Mouse (Mus musculus) stomach, postnatal 0 days (tissue): ENCODE data around the gene Olfr1126. TPM values are rescaled to one million over a fixed set of nuclear protein-coding genes. Genes with fewer than 3 reads are reported as not detected.

Experiments
- ATAC-seq: fragments of 200-750 bp; cut with Nextera tagmentation; 2 replicates; pipeline ENCODE4 v1.8.0; 2017; ENCODE audit not compliant: low FRiP score, low TSS enrichment
- DNase-seq: peaks from one replicate; pipeline ENCODE4 v3.0.0-alpha.2; 2016; ENCODE audit warnings: low spot score
- H3K27ac ChIP-seq: fragments of 300-500 bp; sonication (generic); replicated peaks from 2 replicates; pipeline ENCODE4 v1.5.1; 2014; ENCODE audit warnings: mild to moderate bottlenecking, control low read depth
- H3K27me3 ChIP-seq: fragments of 300-500 bp; sonication (generic); 2 replicates; pipeline ENCODE4 v1.6.1; 2014; ENCODE audit warnings: low read length; ENCODE audit not compliant: control insufficient read depth, insufficient read depth
- H3K36me3 ChIP-seq: fragments of 300-500 bp; sonication (generic); 2 replicates; pipeline ENCODE4 v1.6.1; 2014; ENCODE audit warnings: low read length, mixed read lengths; ENCODE audit not compliant: control insufficient read depth, insufficient read depth
- H3K4me1 ChIP-seq: fragments of 300-500 bp; sonication (generic); replicated peaks from 2 replicates; pipeline ENCODE4 v1.6.1; 2014; ENCODE audit warnings: antibody characterized with exemption; ENCODE audit not compliant: control insufficient read depth, insufficient read depth
- H3K4me2 ChIP-seq: fragments of 300-500 bp; sonication (generic); replicated peaks from 2 replicates; pipeline ENCODE4 v1.6.1; 2014; ENCODE audit warnings: low read depth, mild to moderate bottlenecking, control low read depth, moderate library complexity
- H3K4me3 ChIP-seq: fragments of 300-500 bp; sonication (generic); 2 replicates; pipeline ENCODE4 v1.5.1; 2014; ENCODE audit warnings: low read depth, low read length, control low read depth
- H3K9ac ChIP-seq: fragments of 300-500 bp; sonication (generic); 2 replicates; pipeline ENCODE4 v1.6.1; 2014; ENCODE audit warnings: mild to moderate bottlenecking, low read length, control low read depth, mixed read lengths
- H3K9me3 ChIP-seq: fragments of 300-500 bp; sonication (generic); 2 replicates; pipeline ENCODE4 v1.6.1; 2016; ENCODE audit warnings: low read length; ENCODE audit not compliant: control insufficient read depth
- CTCF ChIP-seq: IDR thresholded peaks from 2 replicates; pipeline ENCODE4 v1.5.1; 2016; ENCODE audit warnings: antibody characterized with exemption, low read depth, mild to moderate bottlenecking, moderate library complexity
- EP300 ChIP-seq: optimal IDR thresholded peaks from 2 replicates; pipeline ENCODE3; 2016; ENCODE audit warnings: antibody characterized with exemption
- WGBS: fragments of 180-500 bp; shearing (Covaris S2); extraction: QIAGEN DNeasy Blood & Tissue Kit; methylation state at CpG from one replicate; pipeline ENCODE4 v1.1.7; 2014; 5-methylcytosine and 5-hydroxymethylcytosine counted together
- polyA plus RNA-seq: library from polyadenylated mRNA; unstranded; fragments of >200 nt; fragmentation: Nextera tagmentation; extraction: Ambion mirVana; gene quantifications from 2 replicates; pipeline ENCODE4 v1.2.1, GENCODE M21; 2015

The Olfr1126 gene
- polyA plus RNA-seq = not detected in 2 replicates

DNA sequence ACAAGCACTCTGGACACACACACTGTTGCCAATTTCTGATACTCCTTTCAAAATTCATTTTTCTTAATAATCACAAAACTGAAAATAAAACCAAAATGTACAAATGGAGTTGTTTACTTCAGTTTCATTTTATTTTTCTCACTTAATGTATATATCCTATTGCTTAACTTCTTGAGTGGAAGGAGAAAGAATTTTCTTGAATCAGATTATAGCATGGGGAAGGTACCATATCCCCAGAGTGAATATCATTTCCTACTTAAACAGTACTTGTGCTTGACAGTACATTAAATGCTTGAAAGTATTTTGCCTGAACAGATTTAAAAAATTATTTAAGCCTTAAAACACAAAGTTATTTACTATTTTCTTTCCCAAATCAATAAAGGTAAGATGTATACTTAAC is at the start of gene Olfr1126:
Gene Olfr1126 (plus strand): TSS at position 301 of the 400 bp plus-strand sequence.
- ATAC-seq = no peak

DNA sequence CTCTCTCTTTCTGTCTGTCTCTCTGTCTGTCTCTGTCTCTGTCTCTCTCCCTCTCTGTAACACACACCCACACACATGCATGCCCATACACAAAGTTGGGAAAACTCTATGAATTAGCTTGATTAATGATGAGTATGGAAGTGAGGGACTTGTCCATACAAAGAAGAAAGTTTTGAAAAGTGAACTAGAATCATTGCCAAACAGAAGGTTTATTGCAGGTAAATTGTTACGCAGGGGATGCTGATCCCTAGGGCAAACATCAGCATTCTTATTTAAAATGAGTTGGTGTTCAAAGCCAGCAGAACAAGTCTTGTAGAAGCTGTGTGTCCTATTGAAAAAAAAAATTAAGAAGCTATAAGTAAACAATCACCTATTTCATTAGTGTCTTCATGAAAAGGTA is 37.4 kb upstream of the Olfr1126 start, which contains the start of gene Olfr1123:
Gene Olfr1123 (plus strand): TSS at position 301 of the 400 bp plus-strand sequence.
- 48% methylated on average over 1 of the region's 1 CpGs for WGBS
- Histone ChIP-seq H3K4me3 (no peak within 1 kb of the TSS), H3K4me1 (no peaks in the 10 kb centered on the region), H3K27ac (no peak within 1 kb of the TSS), H3K9me3 (no peaks in the 10 kb centered on the region), H3K36me3 (no peaks in the 10 kb centered on the region), H3K9ac (no peak within 1 kb of the TSS), H3K27me3 (no peaks in the 10 kb centered on the region), H3K4me2 (no peak within 1 kb of the TSS)
- no peak for ATAC-seq
- DNase-seq = no peak
- TF ChIP-seq EP300 = no peak
- TF ChIP-seq CTCF = no peak

More for the DNA sequence above, at the start of gene Olfr1126:
- Histone ChIP-seq H3K9me3 (no peaks in the 10 kb centered on the region), H3K4me3 (no peak within 1 kb of the TSS), H3K36me3 (no peaks in the 10 kb centered on the region), H3K27me3 (no peaks in the 10 kb centered on the region), H3K4me1 (no peaks in the 10 kb centered on the region), H3K27ac (no peak within 1 kb of the TSS), H3K9ac (no peak within 1 kb of the TSS), H3K4me2 (no peak within 1 kb of the TSS)
- no peak for TF ChIP-seq EP300
- no peak for TF ChIP-seq CTCF
- DNase-seq = no peak

- WGBS = 92% methylated on average over 1 of the region's 1 CpGs
- H3K4me3 ChIP-seq = no peak within 1 kb of the TSS
Measured at GRCm38 (mm10) chr2:87429975-87430374, 23.8 kb upstream of the Olfr1126 start, which contains the start of gene Olfr1124. TSS of gene Olfr1124 (plus strand) at chr2:87430275.

DNA sequence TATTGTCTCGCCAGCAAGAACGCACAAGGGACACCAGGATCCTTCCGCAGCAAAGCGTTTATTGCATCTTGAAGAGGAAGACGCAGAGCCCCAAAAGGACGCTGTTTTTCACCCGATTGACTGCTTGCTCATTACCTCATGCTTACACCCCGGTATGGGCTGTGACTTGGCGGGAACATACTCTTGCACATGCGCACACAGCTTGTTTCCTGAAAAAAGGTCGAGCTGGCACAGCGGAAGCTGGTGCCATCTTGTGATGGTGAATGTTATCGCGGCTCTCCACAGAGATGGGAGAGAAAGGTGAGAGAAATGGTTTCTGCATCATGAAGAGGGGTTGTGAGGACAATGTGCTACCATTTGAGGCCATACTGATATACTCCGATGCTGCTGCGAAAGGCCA is 16.0 kb upstream of the Olfr1126 start:
- Histone ChIP-seq H3K4me3 (no peak overlapping the region), H3K4me2 (no peak overlapping the region), H3K9ac (no peak overlapping the region), H3K27me3 (no peaks in the 10 kb centered on the region), H3K9me3 (no peaks in the 10 kb centered on the region), H3K36me3 (no peaks in the 10 kb centered on the region), H3K27ac (no peak overlapping the region), H3K4me1 (no peaks in the 10 kb centered on the region)
- DNase-seq (no peak), ATAC-seq (no peak)
- WGBS = 88% methylated on average over 16 of the region's 16 CpGs
- TF ChIP-seq CTCF (no peak), EP300 (no peak)

More at GRCm38 (mm10) chr2:87429975-87430374, 23.8 kb upstream of the Olfr1126 start, which contains the start of gene Olfr1124:
- Histone ChIP-seq H3K9ac (no peak within 1 kb of the TSS), H3K27me3 (no peaks in the 10 kb centered on the region), H3K9me3 (no peaks in the 10 kb centered on the region), H3K36me3 (no peaks in the 10 kb centered on the region), H3K27ac (no peak within 1 kb of the TSS), H3K4me1 (no peaks in the 10 kb centered on the region), H3K4me2 (no peak within 1 kb of the TSS)
- DNase-seq (no peak), ATAC-seq (no peak)
- no peak for TF ChIP-seq CTCF
- no peak for TF ChIP-seq EP300

DNA sequence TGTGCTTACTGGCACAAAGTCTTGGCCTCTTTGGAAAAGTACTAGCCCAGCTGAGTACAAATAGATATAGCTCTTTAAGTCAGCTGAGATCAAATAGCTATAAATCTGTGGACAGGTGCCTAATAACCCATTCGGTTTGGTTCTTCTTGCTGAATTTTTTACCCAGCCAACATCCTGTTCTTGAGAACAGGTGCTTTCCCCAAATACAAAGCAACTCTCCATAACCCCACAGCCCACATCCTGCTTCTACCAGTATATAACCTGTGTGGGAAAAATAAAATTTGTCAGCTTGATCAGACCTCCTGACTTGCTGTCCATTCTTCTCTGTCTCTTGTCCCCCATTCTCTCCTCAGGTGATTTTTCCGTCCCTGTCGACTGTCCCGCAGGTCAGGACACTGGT is 8.0 kb downstream of the Olfr1126 start:
- Histone ChIP-seq H3K27ac (no peak overlapping the region), H3K36me3 (no peaks in the 10 kb centered on the region), H3K4me2 (no peak overlapping the region), H3K9ac (no peak overlapping the region), H3K27me3 (no peaks in the 10 kb centered on the region), H3K9me3 (no peaks in the 10 kb centered on the region), H3K4me3 (no peak overlapping the region), H3K4me1 (no peaks in the 10 kb centered on the region)
- WGBS = 89% methylated on average over 4 of the region's 4 CpGs
- TF ChIP-seq EP300 (no peak), CTCF (no peak)
- DNase-seq (no peak), ATAC-seq (no peak)

- H3K27ac ChIP-seq = no peak overlapping the region
- no peak overlapping the region for H3K4me2 ChIP-seq
- no peak overlapping the region for H3K4me3 ChIP-seq
- ATAC-seq = no peak
- H3K27me3 ChIP-seq = no peaks in the 10 kb centered on the region
- no peak for DNase-seq
- no peaks in the 10 kb centered on the region for H3K4me1 ChIP-seq
- no peaks in the 10 kb centered on the region for H3K9me3 ChIP-seq
- H3K36me3 ChIP-seq = no peaks in the 10 kb centered on the region
- 0 out of 2 replicates have a peak, but pooled peaks have one; percentile 13 for TF ChIP-seq CTCF
- TF ChIP-seq EP300 = no peak
- no peak overlapping the region for H3K9ac ChIP-seq
Measured at GRCm38 (mm10) chr2:87480207-87480606, 26.4 kb downstream of the Olfr1126 start.
